Mouse (Mus musculus) gastrocnemius, postnatal 10 days (tissue): ENCODE data around the gene Tmem144. TPM values are rescaled to one million over a fixed set of nuclear protein-coding genes. Genes with fewer than 3 reads are reported as not detected.
"Not testable (repeated sequence)": the region's sequence is repeated elsewhere in the genome, so short reads cannot be mapped to it uniquely, and the experiment has no call there.

ENCODE experiments used
- DNase-seq: peaks from one replicate; pipeline ENCODE4 v3.0.0; 2021; ENCODE audit warnings: mixed read lengths
- total RNA-seq, 2 experiments: library from RNA; stranded (reverse); gene quantifications; 2 replicates each; pipeline ENCODE4 v1.2.3; 2021

Tmem144 gene
- total RNA-seq, 2 experiments from 2014 or later: 1.1 to 3.3 TPM

DNA sequence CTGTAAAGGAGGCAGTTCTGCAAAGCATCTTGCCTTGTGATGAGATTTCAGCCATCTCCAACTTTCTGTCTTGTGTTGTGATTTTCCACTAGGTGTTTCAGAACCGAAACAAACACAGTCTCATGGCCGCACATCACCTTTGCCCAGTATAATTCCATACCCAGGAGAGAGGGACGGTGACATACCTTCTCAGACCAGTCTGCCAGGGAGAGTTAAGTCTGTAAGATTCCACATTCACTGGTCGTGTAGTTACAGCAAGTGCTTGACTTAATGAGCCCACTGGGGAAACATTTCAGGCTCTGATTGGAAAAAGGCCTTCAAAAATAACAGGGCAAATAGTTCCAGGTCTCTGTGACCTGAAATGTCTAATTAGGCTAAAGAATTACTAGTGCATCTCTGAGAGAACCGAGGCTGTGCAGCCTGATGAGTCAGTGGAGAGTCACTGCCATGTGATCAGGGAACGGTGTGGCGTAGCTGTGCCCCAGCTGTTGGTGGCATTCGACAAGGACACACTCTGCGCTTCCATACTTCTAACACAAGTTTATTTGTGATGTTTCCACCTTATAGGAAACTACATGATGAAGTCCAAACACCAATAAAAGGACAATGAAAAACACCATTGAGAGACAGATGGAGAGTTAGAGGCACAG lies 43.9 kb downstream of the Tmem144 start:
- no peak for DNase-seq

DNA sequence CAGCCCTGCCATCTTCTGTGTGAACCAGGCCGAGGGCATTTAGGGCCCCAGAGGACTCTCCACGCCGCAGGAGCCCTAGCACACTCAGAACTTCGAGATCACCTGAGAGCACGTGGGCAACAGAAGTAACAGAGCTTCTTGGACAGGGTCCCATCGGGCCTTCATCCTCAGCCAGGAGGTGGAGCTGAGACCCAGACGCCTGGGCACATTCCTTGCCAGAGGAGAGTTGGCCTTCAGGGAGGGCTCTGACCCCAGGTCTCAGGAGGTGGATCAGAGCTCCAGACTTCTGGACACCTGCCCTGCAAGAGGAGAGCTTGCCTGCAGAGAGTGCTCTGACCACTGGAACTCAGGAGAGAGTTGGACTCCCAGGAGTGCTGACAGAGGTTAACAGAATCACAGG lies 51.8 kb downstream of the Tmem144 start:
- DNase-seq: not testable (repeated sequence)

DNA sequence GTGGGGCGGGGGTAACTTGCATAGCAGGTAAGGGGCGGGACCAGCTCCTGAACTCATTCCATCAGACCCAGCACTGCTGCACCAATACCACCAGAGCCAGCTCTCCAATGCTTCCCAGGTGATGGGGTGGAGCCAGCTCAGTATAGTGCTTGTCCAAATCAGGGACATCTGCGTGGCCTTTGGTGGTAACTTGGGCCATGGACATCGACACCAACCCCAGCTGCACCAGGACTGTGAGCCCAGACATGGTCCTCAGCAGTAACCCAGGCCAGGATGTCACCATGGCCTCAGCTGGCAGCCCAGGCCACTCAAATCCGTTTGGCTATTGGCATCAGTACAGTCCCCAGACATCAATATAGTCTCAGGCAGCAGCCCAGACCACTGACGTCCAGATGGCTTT lies 60.3 kb downstream of the Tmem144 start:
- DNase-seq: no peak

DNA sequence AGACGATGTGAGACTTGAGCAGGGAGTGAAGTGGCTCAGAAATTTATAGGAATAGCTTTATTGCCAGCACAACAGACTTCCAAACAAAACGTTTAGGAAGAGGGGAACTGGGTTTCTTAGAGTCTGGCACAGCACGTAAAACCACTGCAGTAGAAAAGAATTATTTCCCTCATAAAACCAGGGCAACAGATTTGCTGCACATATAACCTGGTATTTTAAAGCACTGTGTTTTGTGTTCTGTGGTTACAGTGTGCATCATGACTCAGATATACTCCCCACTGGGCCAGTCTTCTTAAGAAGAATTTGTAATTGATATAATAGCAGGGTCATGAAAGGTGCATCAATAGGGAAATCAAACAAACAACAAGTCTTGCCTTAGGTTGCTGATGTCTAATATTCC lies 62.2 kb downstream of the Tmem144 start:
- no peak for DNase-seq

- DNase-seq: no peak
These were observed 63.0 kb downstream of the Tmem144 start for GRCm38 (mm10) chr3:79789554-79789953.

- no peak for DNase-seq
These were observed 63.6 kb downstream of the Tmem144 start for GRCm38 (mm10) chr3:79788959-79789358.

DNA sequence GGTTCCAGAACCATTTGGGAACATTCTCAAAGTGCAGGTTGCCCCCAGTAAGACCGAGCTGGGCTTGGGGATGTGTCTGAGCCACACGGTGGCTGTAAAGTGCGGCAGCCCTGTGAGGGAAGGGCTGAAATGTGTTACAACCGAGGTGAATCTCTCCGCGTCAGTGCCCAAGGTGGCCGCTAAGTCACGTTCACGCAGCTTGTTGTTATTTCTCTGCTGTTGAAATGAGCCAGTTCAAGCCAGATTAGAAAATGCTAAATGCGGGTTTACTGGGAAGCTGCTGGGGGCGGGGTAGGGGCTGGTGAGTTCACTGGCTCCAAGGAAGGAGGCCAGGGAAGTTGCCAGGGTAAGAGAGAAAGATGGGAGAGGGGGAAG lies 68.2 kb downstream of the Tmem144 start:
- DNase-seq: no peak

DNA sequence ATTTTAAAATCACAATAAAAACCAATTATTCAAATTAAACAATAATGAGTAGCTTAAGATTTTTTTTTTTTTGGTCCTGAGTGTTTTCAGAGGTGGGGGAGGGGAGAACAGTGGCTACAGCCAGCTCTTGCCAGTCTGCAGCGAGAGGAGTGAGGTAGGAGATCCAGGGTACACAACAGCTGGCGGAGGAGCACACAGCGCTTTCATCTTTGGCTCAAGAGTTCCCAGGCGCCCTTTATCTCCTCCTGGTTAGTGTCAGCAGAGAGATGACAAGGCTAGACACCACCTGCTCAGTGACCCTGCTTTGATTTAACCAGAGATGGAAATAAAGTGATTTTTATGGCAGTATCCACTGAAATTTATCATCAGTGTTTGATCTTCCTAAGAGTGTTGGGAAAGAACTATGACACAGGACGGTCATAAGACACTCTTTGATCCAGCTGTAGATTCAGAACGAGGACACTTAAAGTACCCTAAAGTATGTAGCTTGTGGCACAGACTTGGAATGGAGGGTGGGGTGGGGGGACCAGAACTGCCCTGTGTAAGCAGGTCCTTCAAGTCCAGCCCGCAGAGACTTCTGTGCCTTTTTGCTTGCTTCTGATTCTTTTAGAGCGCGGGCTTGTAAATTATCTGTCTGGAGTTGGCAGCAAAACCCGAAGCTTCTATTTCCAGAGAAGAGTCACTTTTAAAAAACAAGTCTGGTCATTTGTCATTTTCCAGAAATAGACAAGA lies 68.8 kb downstream of the Tmem144 start:
- no peak for DNase-seq

DNA sequence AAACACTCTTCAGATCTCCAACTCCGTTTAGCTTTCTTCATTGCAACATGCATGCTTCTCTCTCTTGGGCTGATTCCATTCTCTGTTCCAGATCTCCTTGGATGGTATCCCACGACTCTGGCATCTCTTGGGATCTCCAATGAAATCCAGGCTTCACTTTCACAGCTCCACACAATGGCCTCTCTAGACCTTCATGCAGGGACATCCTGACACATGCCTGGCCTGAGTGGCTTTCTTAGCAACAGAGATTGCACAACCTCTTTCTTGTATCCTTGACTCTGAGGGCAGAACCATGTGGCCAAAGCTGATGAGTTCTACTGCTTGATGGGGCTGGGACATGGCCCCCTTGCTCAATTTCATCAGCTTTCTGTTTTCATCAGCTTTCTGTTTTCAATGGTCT lies 79.9 kb downstream of the Tmem144 start:
- no peak for DNase-seq

Other genes starting within 250 kb of the Tmem144 start
- gene 4930579G24Rik, start 223.7 kb downstream of the Tmem144 start, total RNA-seq: 1 to 10 TPM; 3.6 to 3.9 TPM
- gene Etfdh, start 223.3 kb downstream of the Tmem144 start, total RNA-seq: 10 to 100 TPM; 93.0 to 99.1 TPM
- under 1 TPM in 1 of 2 experiments, not detected in 1; 0.05 TPM for gene Rxfp1, start 114.9 kb downstream of the Tmem144 start, total RNA-seq
- gene Fam198b, start 31.8 kb upstream of the Tmem144 start, total RNA-seq: 10 to 100 TPM; 39.2 to 52.3 TPM